9 mouse cellular contexts compared by ENCODE assay signal in genomic region chr4:149780565-149781356, GRCm38 (mm10). TPM values are rescaled to one million over a fixed set of nuclear protein-coding genes. Genes with fewer than 3 reads are reported as not detected.
DNase-seq lines count a peak whose midpoint lies in the region; ATAC-seq and TF ChIP-seq lines count a peak whose summit lies in the region.
"Had no signal": no experiment of that assay in that cellular context is flagged by ENCODE, and none has a peak within 500 bp of the region (broad histone marks: within the 10 kb centered on the region; RNA-seq: fewer than 3 reads in every experiment).

No protein-coding gene starts in this region.

- TF ChIP-seq CTCF in embryonic fibroblast, embryonic 13.5 days (IDR thresholded peaks at IDR 0.05; ENCODE audit: borderline replicate concordance, insufficient read depth, low read length), result no peak

- no peak for TF ChIP-seq POLR2A in embryonic fibroblast, embryonic 13.5 days (IDR thresholded peaks at IDR 0.05; ENCODE audit: low read depth, low read length)

- peak; percentile 64 to 78 for DNase-seq in heart, adult 18-20 months
- DNase-seq in heart, postnatal 36 days, result no peak
- DNase-seq in CD4-positive helper T cell, adult 2 months (ENCODE audit: low read depth, low spot score), result peak; percentile 53
- DNase-seq in left cerebral cortex, adult 18-20 months (ENCODE audit: low spot score in 2 of 2), result no peak
- no peak for DNase-seq in cerebellum, postnatal 36 days
- DNase-seq in urinary bladder, postnatal 10 days (ENCODE audit: low spot score), result no peak
- DNase-seq: kidney, adult 18-20 months had no signal

- intact Hi-C loops in heart, postnatal 36 days (cut with DNase I), result no loop called here

- H3K4me1 ChIP-seq in embryonic fibroblast, embryonic 13.5 days (ENCODE audit: control insufficient read depth, insufficient read depth, low read length), result peaks cover 10% of the 10 kb centered on the region

- H3K27ac ChIP-seq in embryonic fibroblast, embryonic 13.5 days (ENCODE audit: insufficient read depth, low read length), result peak overlapping the region; percentile 58

- peak; percentile 88 for ATAC-seq in megakaryocyte, adult 5-6 weeks (ENCODE audit: poor library complexity, severe bottlenecking)

- no peak overlapping the region for H3K4me3 ChIP-seq in embryonic fibroblast, embryonic 13.5 days (ENCODE audit: insufficient read depth, low read length)

RNA-seq across cellular contexts. Expression of gene Slc25a33, which starts 6.7 kb away (rescaled TPM):
- total RNA-seq in heart, adult 18-20 months (2021), result 10 to 100 TPM; 22.7 to 25.7 TPM
- 10 to 100 TPM; 27.0 to 45.2 TPM for total RNA-seq in heart, postnatal 36 days (2021)
- 5.7 and 7.4 TPM in 2 replicates for polyA plus RNA-seq in embryonic fibroblast, embryonic 13.5 days (2011; ENCODE audit: insufficient read length, low read depth, missing spikeins)
- total RNA-seq in megakaryocyte, adult 5-6 weeks (2015), result 1.7 and 2.3 TPM in 2 replicates
- 1.1 and 1.7 TPM in 2 replicates for total RNA-seq in megakaryocyte, adult 5-6 weeks (2017)
- 10 to 100 TPM; 30.5 to 31.8 TPM for total RNA-seq in left cerebral cortex, adult 18-20 months (2021)

RNA-seq across cellular contexts. Expression of gene Tmem201, which starts 42.9 kb away (rescaled TPM):
- total RNA-seq in heart, adult 18-20 months (2021), result 10 to 100 TPM; 85.2 to 90.5 TPM
- 10 to 100 TPM; 87.7 to 90.5 TPM for total RNA-seq in heart, postnatal 36 days (2021)
- 14.6 and 19.6 TPM in 2 replicates for polyA plus RNA-seq in embryonic fibroblast, embryonic 13.5 days (2011; ENCODE audit: insufficient read length, low read depth, missing spikeins)
- 1.2 and 2.9 TPM in 2 replicates for total RNA-seq in megakaryocyte, adult 5-6 weeks (2015)
- total RNA-seq in megakaryocyte, adult 5-6 weeks (2017), result 1.5 and 1.9 TPM in 2 replicates
- 10 to 100 TPM; 61.0 to 64.6 TPM for total RNA-seq in left cerebral cortex, adult 18-20 months (2021)

Comparison
In these comparisons a context has a peak if more than half of its experiments do, and no peak if none do; other contexts are left out.
1. DNase-seq: peak in heart, adult 18-20 months (2 of 2) and CD4-positive helper T cell, adult 2 months (single experiment); none in heart, postnatal 36 days (0 of 2), left cerebral cortex, adult 18-20 months (0 of 2), cerebellum, postnatal 36 days (0 of 2) and urinary bladder, postnatal 10 days (single experiment).
2. RNA of gene Slc25a33, which starts 6.7 kb away (total RNA-seq): 27.0 to 45.2 TPM in heart, postnatal 36 days, 30.5 to 31.8 TPM in left cerebral cortex, adult 18-20 months and 22.7 to 25.7 TPM in heart, adult 18-20 months; 1.1 to 2.3 TPM in megakaryocyte, adult 5-6 weeks; every median in the first group is over 4 times any median in the second.
3. RNA of gene Tmem201, which starts 42.9 kb away (total RNA-seq): 85.2 to 90.5 TPM in heart, adult 18-20 months, 87.7 to 90.5 TPM in heart, postnatal 36 days and 61.0 to 64.6 TPM in left cerebral cortex, adult 18-20 months; 1.2 to 2.9 TPM in megakaryocyte, adult 5-6 weeks; every median in the first group is over 10 times any median in the second.